In genomic region chr16:29374636-29375035, GRCm38 (mm10) we compare ENCODE assay signal across 12 mouse cellular contexts. TPM values are rescaled to one million over a fixed set of nuclear protein-coding genes. Genes with fewer than 3 reads are reported as not detected.
"Had no signal": no experiment of that assay in that cellular context is flagged by ENCODE, and none has a peak within 500 bp of the region (broad histone marks: within the 10 kb centered on the region; RNA-seq: fewer than 3 reads in every experiment).

No protein-coding gene starts in this region.

- DNase-seq: kidney, adult 11 months; kidney, adult 9 months; kidney, postnatal 14 days; lung, embryonic 14.5 days; lung, postnatal 10 days; lung, postnatal 4 days; midbrain, embryonic 14.5 days; spleen, adult 18-20 months; thymus, adult 2 months; thymus, postnatal 25 days had no signal

RNA-seq across cellular contexts. Expression of gene Atp13a5, which starts 3.9 kb away (rescaled TPM):
- total RNA-seq: megakaryocyte, adult 5-6 weeks; monocyte, adult 5-6 weeks had no signal
